Mouse (Mus musculus) adipocyte (in vitro differentiated cells): ENCODE measurements around the gene Spc24.

Source experiments
- DNase-seq: peaks from one replicate; pipeline ENCODE4 v3.0.0-alpha.2; 2016; ENCODE audit warnings: low spot score

The Spc24 gene

GRCm38 (mm10) chr9:21748491-21748890 lies 11.6 kb downstream of the Spc24 start:
- DNase-seq: no peak

GRCm38 (mm10) chr9:21748033-21748432 lies 12.1 kb downstream of the Spc24 start:
- peak; percentile 33 for DNase-seq

GRCm38 (mm10) chr9:21747238-21747774 lies 12.8 kb downstream of the Spc24 start:
- no peak for DNase-seq

GRCm38 (mm10) chr9:21741514-21741913 lies 18.6 kb downstream of the Spc24 start:
- no peak for DNase-seq

- DNase-seq: no peak
These were observed 19.7 kb downstream of the Spc24 start for GRCm38 (mm10) chr9:21740427-21740826.

- DNase-seq: no peak
These were observed 21.3 kb downstream of the Spc24 start for GRCm38 (mm10) chr9:21738776-21739175.

GRCm38 (mm10) chr9:21737188-21737587 lies 22.9 kb downstream of the Spc24 start:
- no peak for DNase-seq

- DNase-seq: no peak
These were observed 23.5 kb downstream of the Spc24 start for GRCm38 (mm10) chr9:21736580-21736979.

- no peak for DNase-seq
These were observed 25.0 kb downstream of the Spc24 start for GRCm38 (mm10) chr9:21735126-21735525.

GRCm38 (mm10) chr9:21733989-21734388 lies 26.1 kb downstream of the Spc24 start:
- DNase-seq: no peak

- no peak for DNase-seq
These were observed 26.7 kb downstream of the Spc24 start for GRCm38 (mm10) chr9:21733446-21733845.

GRCm38 (mm10) chr9:21732288-21732687 lies 27.8 kb downstream of the Spc24 start:
- DNase-seq: no peak

- DNase-seq: no peak
These were observed 30.8 kb downstream of the Spc24 start for GRCm38 (mm10) chr9:21729264-21729663.

- no peak for DNase-seq
These were observed 31.8 kb downstream of the Spc24 start for GRCm38 (mm10) chr9:21728261-21728832.

GRCm38 (mm10) chr9:21726218-21726975 lies 33.7 kb downstream of the Spc24 start:
- no peak for DNase-seq

GRCm38 (mm10) chr9:21725224-21726121 lies 34.6 kb downstream of the Spc24 start:
- no peak for DNase-seq

GRCm38 (mm10) chr9:21724147-21724536 lies 36.0 kb downstream of the Spc24 start:
- DNase-seq: peak; percentile 91

GRCm38 (mm10) chr9:21723377-21724146 lies 36.5 kb downstream of the Spc24 start, which contains the start of gene Ldlr:
Ldlr (plus strand) TSS chr9:21723483.
- DNase-seq: peak; percentile 97

- DNase-seq: no peak
These were observed 39.1 kb downstream of the Spc24 start for GRCm38 (mm10) chr9:21721036-21721435.

GRCm38 (mm10) chr9:21717015-21717414 lies 43.1 kb downstream of the Spc24 start:
- DNase-seq: no peak

GRCm38 (mm10) chr9:21715298-21715697 lies 44.8 kb downstream of the Spc24 start:
- DNase-seq: no peak

GRCm38 (mm10) chr9:21709340-21709739 lies 50.8 kb downstream of the Spc24 start:
- no peak for DNase-seq
